ENCODE assay signal across 16 mouse cellular contexts in genomic region chr13:30048260-30048859, GRCm38 (mm10).
"Had no signal": no experiment of that assay in that cellular context is flagged by ENCODE, and none has a peak within 500 bp of the region (broad histone marks: within the 10 kb centered on the region; RNA-seq: fewer than 3 reads in every experiment).

No protein-coding gene starts in this region.

- H3K4me2 ChIP-seq: limb, embryonic 15.5 days; liver, embryonic 12.5 days; midbrain, embryonic 12.5 days; neural tube, embryonic 13.5 days had no signal

- H3K4me3 ChIP-seq: limb, embryonic 15.5 days; liver, embryonic 12.5 days; midbrain, embryonic 12.5 days; neural tube, embryonic 13.5 days had no signal

- H3K27me3 ChIP-seq: limb, embryonic 15.5 days; liver, embryonic 12.5 days; midbrain, embryonic 12.5 days; neural tube, embryonic 13.5 days had no signal

- H3K27ac ChIP-seq: kidney, postnatal 0 days; limb, embryonic 15.5 days; liver, embryonic 12.5 days; midbrain, embryonic 12.5 days; neural tube, embryonic 13.5 days had no signal

- H3K9me3 ChIP-seq: limb, embryonic 15.5 days; liver, embryonic 12.5 days; midbrain, embryonic 12.5 days; neural tube, embryonic 13.5 days had no signal

- H3K4me1 ChIP-seq: limb, embryonic 15.5 days; liver, embryonic 12.5 days; midbrain, embryonic 12.5 days had no signal

- DNase-seq: kidney, adult 9 months; kidney, postnatal 36 days; layer of hippocampus, adult 9-11 months; layer of hippocampus, postnatal 36 days; retina, postnatal 1 day; right cerebral cortex, postnatal 4 days; spleen, adult 18-20 months; thymus, adult 18-20 months; thymus, postnatal 25 days had no signal

- H3K9ac ChIP-seq: limb, embryonic 15.5 days; liver, embryonic 12.5 days; midbrain, embryonic 12.5 days; neural tube, embryonic 13.5 days had no signal

- H3K36me3 ChIP-seq: limb, embryonic 15.5 days; liver, embryonic 12.5 days; midbrain, embryonic 12.5 days; neural tube, embryonic 13.5 days had no signal

- ATAC-seq: intestine, postnatal 0 days; liver, embryonic 12.5 days; midbrain, embryonic 16.5 days had no signal
